Mouse (Mus musculus) 3T3-L1 (cell line): Measurements from ENCODE around the gene 1110051M20Rik.

Experiments
- DNase-seq: peaks from one replicate; pipeline ENCODE4 v3.0.0-alpha.2; 2015; ENCODE audit warnings: low read depth, low spot score

Gene 1110051M20Rik

DNA sequence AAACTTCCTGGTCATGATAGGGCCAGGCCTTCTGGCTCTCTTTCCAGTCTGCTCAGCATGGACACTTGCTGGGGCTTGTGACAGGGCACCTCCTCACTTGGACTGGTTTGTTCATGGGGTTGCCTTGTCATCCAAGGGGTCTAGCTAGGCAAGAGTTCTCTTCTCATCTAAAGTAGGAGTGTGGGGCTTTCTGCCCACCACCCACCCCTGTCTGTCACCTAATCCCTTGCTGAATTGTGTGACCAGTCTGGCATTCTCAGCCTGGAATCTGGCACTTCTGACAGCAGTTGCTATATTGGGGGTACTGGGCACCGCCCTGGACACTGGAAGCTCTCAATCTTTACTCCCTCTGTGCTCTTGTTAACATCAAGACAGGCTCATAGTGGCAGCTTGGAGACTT lies 185.0 kb downstream of the 1110051M20Rik start:
- no peak for DNase-seq

DNA sequence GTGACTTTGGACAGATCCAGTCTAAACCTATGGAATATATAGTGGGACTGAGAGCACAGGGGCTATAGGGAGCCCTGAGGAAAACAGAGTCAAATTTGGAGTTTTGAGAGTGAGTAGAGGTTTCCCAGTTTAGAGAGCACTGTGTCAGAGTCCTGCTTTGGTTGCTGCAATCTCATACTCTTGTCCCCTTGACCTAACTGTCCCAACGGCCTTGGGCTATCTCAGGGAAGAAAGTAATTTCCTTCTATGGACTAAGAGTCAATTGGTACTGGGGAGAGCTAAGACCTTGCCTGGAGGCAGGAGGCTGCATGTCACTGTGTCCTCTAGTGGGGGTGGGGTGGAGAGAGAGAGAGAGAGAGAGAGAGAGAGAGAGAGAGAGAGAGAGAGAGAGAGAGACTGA lies 185.7 kb downstream of the 1110051M20Rik start:
- no peak for DNase-seq

DNA sequence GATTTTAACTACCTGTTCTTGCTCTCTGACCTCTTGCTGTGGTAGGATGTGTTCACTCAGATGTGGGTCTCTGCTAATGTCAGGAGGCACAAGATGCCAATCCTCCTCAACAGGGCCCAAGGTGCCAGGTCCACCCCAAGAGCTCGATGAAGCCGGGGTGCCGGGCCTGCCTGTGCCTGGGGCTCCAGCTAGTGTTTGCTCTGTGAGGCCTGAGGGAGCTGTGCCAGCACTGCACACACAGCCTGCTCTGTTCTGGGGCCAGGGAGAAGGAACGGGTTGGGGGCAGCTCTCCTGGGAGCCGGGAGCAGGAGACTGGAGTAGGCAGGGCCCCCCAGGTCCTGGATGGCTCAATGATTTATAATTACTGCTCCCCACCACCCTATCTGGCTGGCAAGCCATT lies 186.4 kb downstream of the 1110051M20Rik start:
- DNase-seq = no peak

- DNase-seq = peak; percentile 74
These were observed 187.2 kb downstream of the 1110051M20Rik start for GRCm38 (mm10) chr2:91257126-91257980.

DNA sequence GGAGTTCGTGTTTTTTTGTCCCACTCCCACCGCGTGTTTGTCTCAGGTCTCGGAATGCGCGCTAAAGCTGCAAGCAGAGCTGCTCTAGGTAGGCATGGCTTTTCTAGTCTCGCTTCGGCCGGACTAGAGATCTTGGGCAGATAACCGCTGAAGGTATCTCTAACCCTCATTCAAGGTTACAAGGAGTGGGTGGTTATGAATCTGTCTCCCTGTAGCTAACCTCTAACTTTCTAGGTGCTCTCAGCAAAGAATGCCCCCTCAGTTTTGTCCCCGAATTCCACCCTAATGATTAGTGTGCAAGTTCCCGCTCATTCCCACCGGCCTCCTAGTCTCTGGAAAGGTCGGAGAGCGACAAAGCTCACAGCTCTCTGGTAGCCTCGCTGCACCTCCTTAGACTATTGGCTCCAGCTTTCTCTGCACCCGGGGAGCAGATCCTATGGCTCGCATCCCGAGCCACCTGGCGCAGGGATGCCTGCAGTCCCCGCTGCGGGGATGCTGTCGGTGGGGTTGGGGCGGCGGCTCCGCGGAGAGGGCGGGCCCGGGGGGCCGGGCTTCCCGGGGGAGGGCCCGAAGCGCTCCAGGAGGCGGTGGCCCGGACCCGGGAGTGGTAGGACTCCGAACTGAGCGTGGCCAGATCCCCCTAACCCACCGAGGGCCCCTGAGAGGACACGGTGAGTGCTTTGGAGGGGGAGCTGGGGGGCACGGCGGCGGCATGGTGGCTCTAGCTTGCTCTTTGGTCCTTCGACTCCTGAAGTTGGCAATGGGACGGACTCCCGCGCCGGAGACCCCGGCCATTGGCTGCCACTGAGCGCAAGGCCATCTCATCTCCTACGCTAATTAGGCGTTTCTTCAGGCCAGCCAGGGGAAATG lies 188.0 kb downstream of the 1110051M20Rik start:
- DNase-seq = peak; percentile 71

GRCm38 (mm10) chr2:91255661-91256150 lies 188.8 kb downstream of the 1110051M20Rik start, which contains the start of gene Pacsin3:
Gene Pacsin3, plus strand, starts transcription at chr2:91255954.
- DNase-seq = no peak

GRCm38 (mm10) chr2:91254725-91255380 lies 189.7 kb downstream of the 1110051M20Rik start:
- DNase-seq = no peak

GRCm38 (mm10) chr2:91252512-91252911 lies 192.0 kb downstream of the 1110051M20Rik start:
- DNase-seq = no peak

- DNase-seq = no peak
These were observed 192.5 kb downstream of the 1110051M20Rik start for GRCm38 (mm10) chr2:91252001-91252400.

DNA sequence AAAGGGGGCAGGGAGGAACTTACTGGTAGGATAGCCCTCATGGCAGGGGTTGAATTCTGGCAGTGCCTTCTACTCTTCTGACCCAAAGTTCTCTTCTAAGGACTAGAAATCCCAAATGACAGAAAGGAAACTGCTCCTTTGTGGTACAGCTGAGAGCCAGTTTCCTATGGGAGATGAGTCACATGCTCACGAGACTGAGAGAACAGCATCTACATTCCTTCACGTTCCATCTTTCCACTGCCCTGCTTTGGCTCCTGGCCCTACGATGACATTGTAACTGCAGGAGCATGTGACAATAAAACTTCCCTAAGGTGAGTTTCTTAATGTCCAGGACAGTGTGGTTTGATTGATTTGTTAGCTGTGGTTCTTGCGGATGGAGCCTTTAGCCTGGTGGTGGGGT lies 196.1 kb downstream of the 1110051M20Rik start:
- peak; percentile 90 for DNase-seq

DNA sequence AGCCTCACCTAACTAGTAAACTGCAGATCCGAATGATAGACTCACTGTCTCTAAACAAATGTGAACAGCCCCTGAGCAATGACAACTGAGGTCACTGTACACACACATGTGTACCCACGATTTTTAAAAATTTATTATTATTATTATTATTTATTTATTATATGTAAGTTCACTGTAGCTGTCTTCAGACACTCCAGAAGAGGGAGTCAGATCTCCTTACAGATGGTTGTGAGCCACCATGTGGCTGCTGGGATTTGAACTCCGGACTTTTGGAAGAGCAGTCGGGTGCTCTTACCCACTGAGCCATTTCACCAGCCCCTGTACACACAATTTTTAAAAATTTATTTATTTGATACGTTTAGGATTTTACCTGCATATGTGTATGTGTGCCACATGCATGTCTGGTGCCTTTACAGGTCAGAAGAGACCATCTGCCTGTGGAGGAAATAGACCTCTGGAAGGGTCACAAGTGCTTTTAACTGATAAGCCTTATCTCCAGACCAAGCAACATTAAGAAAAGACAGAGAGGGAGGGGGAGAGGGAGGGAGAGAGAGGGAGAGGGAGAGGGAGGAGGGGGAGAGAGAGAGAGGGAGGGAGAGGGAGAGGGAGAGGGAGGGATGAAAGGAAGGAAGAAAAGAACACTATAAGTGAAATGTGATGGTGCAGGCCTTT lies 199.8 kb downstream of the 1110051M20Rik start:
- DNase-seq = no peak

- DNase-seq = peak; percentile 86
These were observed 201.1 kb downstream of the 1110051M20Rik start for GRCm38 (mm10) chr2:91243416-91243815.

DNA sequence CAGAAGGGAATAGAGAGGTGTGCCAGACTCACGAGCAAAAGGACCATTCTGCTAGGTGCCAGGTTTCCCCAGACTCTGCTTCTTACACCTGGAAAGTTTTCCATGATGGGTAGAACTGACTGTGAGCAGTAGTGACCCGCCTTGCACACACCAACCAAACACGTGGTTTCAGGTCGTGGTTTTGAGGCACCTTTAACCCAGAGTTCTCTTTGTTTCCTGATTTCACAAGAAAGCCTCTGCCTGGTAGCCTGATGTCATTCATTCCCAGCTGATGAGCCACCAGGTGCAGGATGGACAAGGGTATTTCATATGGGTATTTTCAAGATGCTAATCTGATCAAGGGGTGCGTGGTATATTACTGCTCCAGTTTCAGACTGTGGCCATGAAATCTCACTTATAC lies 202.0 kb downstream of the 1110051M20Rik start:
- peak; percentile 77 for DNase-seq

GRCm38 (mm10) chr2:91237511-91238080 lies 206.9 kb downstream of the 1110051M20Rik start:
- peak; percentile 72 for DNase-seq

- peak; percentile 97 for DNase-seq
These were observed 207.6 kb downstream of the 1110051M20Rik start, which contains the start of gene Ddb2 for GRCm38 (mm10) chr2:91236601-91237510. Gene Ddb2, minus strand, starts transcription at chr2:91236982.

GRCm38 (mm10) chr2:91229735-91230134 lies 214.8 kb downstream of the 1110051M20Rik start:
- DNase-seq = no peak
